Mouse (Mus musculus) spleen, adult 2 months (tissue): ENCODE data around the gene Nup62. TPM values are rescaled to one million over a fixed set of nuclear protein-coding genes. Genes with fewer than 3 reads are reported as not detected.

Experiments
- DNase-seq, 2 experiments: peaks; one replicate each; pipeline versions ENCODE4 v3.0.0 to v3.0.0-alpha.2; 2012 to 2021; ENCODE audit warnings: low spot score in 2 of 2, low read depth in 1 of 2
- H3K27ac ChIP-seq: fragments of 200-500 bp; 2 replicates; pipeline ENCODE4 v1.5.1; 2012; ENCODE audit warnings: low read length, inconsistent platforms; ENCODE audit not compliant: insufficient read depth
- H3K27me3 ChIP-seq: fragments of 200-500 bp; 2 replicates; pipeline ENCODE4 v1.6.1; 2012; ENCODE audit warnings: mild to moderate bottlenecking, moderate library complexity, low read length, inconsistent platforms; ENCODE audit not compliant: control insufficient read depth, insufficient read depth
- H3K36me3 ChIP-seq: fragments of 200-500 bp; 2 replicates; pipeline ENCODE4 v1.6.1; 2012; ENCODE audit warnings: mild to moderate bottlenecking, low read length, inconsistent platforms; ENCODE audit not compliant: control insufficient read depth, insufficient read depth
- H3K4me1 ChIP-seq: fragments of 200-500 bp; 2 replicates; pipeline ENCODE4 v1.6.1; 2011; ENCODE audit warnings: inconsistent platforms; ENCODE audit not compliant: control insufficient read depth, insufficient read depth, insufficient read length
- H3K4me3 ChIP-seq: fragments of 200-500 bp; 2 replicates; pipeline ENCODE4 v1.5.1; 2011; ENCODE audit warnings: mild to moderate bottlenecking, inconsistent platforms; ENCODE audit not compliant: insufficient read depth, insufficient read length; ENCODE audit errors: extremely low read depth
- CTCF ChIP-seq: fragments of 200-500 bp; IDR thresholded peaks from 2 replicates; pipeline ENCODE4 v1.5.1; 2011; ENCODE audit warnings: mild to moderate bottlenecking, inconsistent platforms; ENCODE audit not compliant: insufficient read depth, insufficient read length, insufficient replicate concordance; ENCODE audit errors: extremely low read depth
- POLR2A ChIP-seq: fragments of 200-500 bp; IDR thresholded peaks from 2 replicates; pipeline ENCODE4 v1.6.1; 2011; ENCODE audit warnings: low read depth, low read length, inconsistent platforms
- WGBS: fragments of 180-500 bp; shearing (Covaris S2); methylation state at CpG from one replicate; pipeline ENCODE4 v1.1.7; 2018; 5-methylcytosine and 5-hydroxymethylcytosine counted together
- polyA plus RNA-seq: library from polyadenylated mRNA; depleted of rRNA; stranded (reverse); fragments of >200 nt; gene quantifications from 2 replicates; pipeline ENCODE4 v1.2.3, GENCODE M21; 2012

Nup62 gene
- polyA plus RNA-seq, 1 experiment: 43.8 TPM

DNA sequence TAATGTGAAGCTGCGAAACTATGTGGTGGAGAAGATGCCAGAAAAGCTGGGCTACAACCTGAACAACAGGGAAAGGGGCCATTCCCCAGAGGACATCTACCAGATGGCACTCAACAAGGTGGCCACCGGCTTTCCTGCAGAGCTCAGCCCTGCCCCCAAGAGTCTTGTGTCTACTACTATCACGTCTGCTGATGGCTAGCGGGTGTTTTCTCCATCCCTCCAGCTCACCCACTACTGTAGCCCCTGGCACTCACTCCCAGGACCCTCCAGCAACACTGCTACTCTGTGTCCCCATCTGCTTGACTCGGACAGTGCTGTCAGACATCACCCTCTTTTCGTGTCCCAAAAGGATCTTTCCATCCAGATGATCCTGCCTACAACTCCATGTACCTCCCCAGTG lies 22.2 kb downstream of the Nup62 start:
- H3K36me3 ChIP-seq: peaks cover 17% of the 10 kb centered on the region
- WGBS: 77% methylated on average over 6 of the region's 6 CpGs
- no peak for DNase-seq

DNA sequence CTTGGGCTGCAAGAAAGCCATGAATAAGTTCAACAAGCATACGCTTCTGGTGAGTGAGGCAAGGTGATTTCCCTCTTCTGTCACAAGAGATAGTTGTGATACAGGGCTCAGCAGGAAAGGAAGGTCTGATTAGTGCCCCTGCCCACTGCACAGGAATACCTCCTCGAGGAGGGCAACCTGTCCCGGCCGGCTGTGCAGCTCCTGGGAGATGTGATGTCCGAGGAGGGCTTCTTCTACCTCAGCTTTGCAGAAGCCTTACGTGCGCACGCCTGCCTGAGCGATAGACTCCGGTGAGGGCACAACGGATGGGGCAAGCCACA lies 23.2 kb downstream of the Nup62 start:
- Histone ChIP-seq H3K36me3 (peaks cover 27% of the 10 kb centered on the region), H3K27ac (peak overlapping the region; percentile 65), H3K4me1 (peaks cover 49% of the 10 kb centered on the region), H3K27me3 (no peaks in the 10 kb centered on the region), H3K4me3 (peak overlapping the region; percentile 46; the same call in 1 of the 2 replicates)
- TF ChIP-seq CTCF (no peak), POLR2A (no peak)
- WGBS: 11% methylated on average over 11 of the region's 11 CpGs
- DNase-seq: no peak

More for the DNA sequence above, 22.2 kb downstream of the Nup62 start:
- H3K27ac ChIP-seq: peak overlapping the region; percentile 95
- TF ChIP-seq CTCF (no peak), POLR2A (no peak)
- peak overlapping the region; percentile 64; the same call in 1 of the 2 replicates for H3K4me3 ChIP-seq
- no peaks in the 10 kb centered on the region for H3K27me3 ChIP-seq
- H3K4me1 ChIP-seq: peaks cover 53% of the 10 kb centered on the region

DNA sequence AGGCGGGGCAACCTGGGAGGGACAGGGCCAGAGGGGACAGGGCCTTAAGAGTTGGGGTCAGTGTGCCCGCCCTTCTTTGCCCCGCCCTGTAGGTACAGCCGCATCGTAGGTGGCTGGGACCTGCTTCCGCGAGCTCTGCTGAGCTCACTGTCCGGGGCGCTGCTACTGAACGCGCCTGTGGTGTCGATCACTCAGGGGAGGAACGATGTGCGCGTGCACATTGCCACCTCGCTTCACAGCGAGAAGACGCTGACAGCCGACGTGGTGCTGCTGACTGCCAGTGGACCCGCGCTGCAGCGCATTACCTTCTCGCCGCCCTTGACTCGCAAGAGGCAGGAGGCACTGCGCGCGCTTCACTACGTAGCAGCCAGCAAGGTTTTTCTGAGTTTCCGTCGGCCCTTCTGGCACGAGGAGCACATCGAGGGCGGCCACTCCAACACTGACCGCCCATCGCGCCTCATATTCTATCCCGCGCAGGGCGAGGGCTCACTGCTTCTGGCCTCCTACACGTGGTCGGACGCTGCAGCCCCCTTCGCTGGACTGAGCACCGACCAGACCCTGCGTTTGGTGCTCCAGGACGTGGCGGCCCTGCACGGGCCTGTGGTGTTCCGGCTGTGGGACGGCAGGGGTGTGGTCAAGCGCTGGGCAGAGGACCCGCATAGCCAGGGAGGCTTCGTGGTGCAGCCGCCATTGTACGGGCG lies 23.8 kb downstream of the Nup62 start:
- peak overlapping the region; percentile 65 for H3K27ac ChIP-seq
- peak overlapping the region; percentile 46 for H3K4me3 ChIP-seq
- no peaks in the 10 kb centered on the region for H3K27me3 ChIP-seq
- peak; percentile 45 to 78 for DNase-seq
- H3K36me3 ChIP-seq: peaks cover 31% of the 10 kb centered on the region
- WGBS: 7% methylated on average over 58 of the region's 58 CpGs
- H3K4me1 ChIP-seq: peaks cover 45% of the 10 kb centered on the region
- TF ChIP-seq CTCF (no peak), POLR2A (peak; percentile 17)

DNA sequence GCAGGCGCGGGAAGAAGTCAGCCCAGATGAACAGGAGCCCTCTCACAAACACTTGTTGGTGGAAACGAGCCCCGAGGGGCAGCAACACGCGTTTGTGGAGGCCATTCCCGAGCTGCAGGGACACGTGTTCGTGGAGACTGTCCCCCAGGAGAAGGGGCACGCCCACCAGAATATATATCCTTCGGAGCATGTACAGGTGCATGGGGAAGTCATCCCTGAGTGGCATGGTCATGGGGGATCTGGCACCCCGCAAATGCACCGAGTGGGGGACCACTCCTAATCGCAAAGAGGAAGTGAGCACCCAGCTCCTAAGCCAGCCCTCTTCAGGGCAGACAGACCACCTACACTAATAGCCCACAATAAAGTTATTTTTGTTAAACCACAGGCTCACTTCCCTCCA lies 24.5 kb downstream of the Nup62 start:
- Histone ChIP-seq H3K27ac (peak overlapping the region; percentile 65), H3K27me3 (no peaks in the 10 kb centered on the region), H3K4me1 (peaks cover 43% of the 10 kb centered on the region), H3K4me3 (peak overlapping the region; percentile 46; the same call in 1 of the 2 replicates), H3K36me3 (peaks cover 38% of the 10 kb centered on the region)
- WGBS: 19% methylated on average over 14 of the region's 14 CpGs
- TF ChIP-seq CTCF (no peak), POLR2A (no peak; the same call in 1 of the 2 replicates)
- no peak for DNase-seq

DNA sequence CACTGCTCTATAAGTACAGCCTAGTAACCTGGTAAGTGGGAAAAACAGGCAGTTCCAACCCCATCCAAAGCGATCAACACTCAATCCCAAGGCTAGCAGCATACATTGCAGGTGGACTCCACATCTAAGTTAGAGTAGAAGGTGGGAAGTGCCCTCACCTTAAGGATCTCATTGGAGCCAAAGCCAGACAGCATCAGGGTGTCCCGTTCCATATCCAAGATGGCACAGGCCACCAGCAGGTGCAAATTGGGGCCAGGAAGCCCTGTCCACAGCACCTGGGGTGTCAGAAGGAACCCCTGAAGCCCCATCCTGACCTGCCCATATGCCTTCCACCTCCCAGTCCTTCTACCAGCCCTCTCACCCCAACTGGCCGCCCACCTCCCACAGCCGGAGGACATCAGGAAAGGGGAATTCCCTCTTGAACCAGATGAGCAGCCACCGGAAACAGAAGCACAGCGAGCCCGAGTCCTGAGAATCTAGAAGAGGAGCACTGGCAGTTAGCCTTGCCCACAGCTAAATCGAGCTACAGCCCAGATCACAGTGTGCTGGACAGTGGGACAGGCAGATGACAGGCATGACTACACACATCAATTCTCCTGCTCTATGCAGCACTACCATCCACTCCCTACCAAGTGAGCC lies 26.1 kb downstream of the Nup62 start:
- TF ChIP-seq CTCF (no peak), POLR2A (no peak)
- Histone ChIP-seq H3K4me1 (peaks cover 31% of the 10 kb centered on the region), H3K4me3 (no peak overlapping the region), H3K27ac (no peak overlapping the region), H3K36me3 (peaks cover 49% of the 10 kb centered on the region), H3K27me3 (no peaks in the 10 kb centered on the region)
- no peak for DNase-seq
- 82% methylated on average over 8 of the region's 8 CpGs for WGBS

DNA sequence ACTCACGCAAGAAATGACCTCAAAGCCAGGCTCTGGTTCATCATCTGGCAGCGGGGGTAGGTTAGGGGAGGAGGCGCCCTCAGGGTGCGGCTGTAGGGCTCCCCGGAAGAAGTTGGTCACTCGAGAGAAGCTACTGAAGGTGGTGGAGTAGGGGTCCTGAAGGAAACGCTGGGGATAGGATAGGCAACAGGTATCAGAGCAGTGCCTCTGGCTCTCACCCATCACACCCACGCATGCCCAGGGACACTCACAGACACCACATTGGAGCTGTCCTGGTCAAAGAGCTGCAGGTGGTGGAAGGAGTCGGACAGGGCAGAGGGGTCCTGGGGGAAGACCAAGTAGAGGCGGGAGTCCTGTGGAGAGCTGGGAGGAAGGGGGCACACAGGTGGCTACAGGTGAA lies 29.1 kb downstream of the Nup62 start:
- DNase-seq: no peak
- peaks cover 49% of the 10 kb centered on the region for H3K36me3 ChIP-seq
- TF ChIP-seq CTCF (no peak), POLR2A (no peak)
- no peak overlapping the region for H3K27ac ChIP-seq
- H3K4me1 ChIP-seq: peaks cover 10% of the 10 kb centered on the region
- no peak overlapping the region for H3K4me3 ChIP-seq
- 95% methylated on average over 10 of the region's 10 CpGs for WGBS
- H3K27me3 ChIP-seq: no peaks in the 10 kb centered on the region

DNA sequence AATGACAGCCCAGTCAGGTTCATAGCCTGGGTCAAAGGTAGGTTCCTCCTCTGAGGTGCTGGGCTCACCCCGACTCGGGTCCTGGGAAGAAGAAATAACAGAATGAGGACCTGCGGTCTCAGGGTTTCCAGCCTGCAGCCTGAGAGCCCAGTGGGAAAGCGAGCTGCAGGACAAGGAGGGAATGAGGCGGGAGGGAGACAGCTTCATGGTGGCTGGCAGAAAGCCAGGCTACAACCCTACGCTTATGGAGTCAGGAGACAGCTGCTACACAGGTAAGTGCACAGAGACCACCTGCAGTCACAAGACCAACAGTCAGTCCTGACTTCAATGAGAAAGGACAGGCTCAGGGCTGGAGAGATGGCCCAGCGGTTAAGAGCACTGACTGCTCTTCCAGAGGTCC lies 30.9 kb downstream of the Nup62 start:
- Histone ChIP-seq H3K27ac (no peak overlapping the region), H3K27me3 (no peaks in the 10 kb centered on the region), H3K4me3 (no peak overlapping the region), H3K36me3 (peaks cover 41% of the 10 kb centered on the region), H3K4me1 (peaks cover 6% of the 10 kb centered on the region; the same call in 1 of the 2 replicates)
- 96% methylated on average over 7 of the region's 7 CpGs for WGBS
- TF ChIP-seq CTCF: no peak
- TF ChIP-seq POLR2A: no peak
- no peak for DNase-seq
